Mouse (Mus musculus) ES-E14 (cell line): ENCODE results near the gene Tnks2. TPM values are rescaled to one million over a fixed set of nuclear protein-coding genes. Genes with fewer than 3 reads are reported as not detected.
A peak's percentile ranks its signal among the peaks of the same experiment; 100 is the strongest.

Experiments
- DNase-seq: peaks from one replicate; pipeline ENCODE4 v3.0.0-alpha.2; 2013; ENCODE audit warnings: low read depth, low spot score
- H3K27ac ChIP-seq: 2 replicates; pipeline ENCODE4 v1.5.1; 2012; ENCODE audit warnings: low read depth, mild to moderate bottlenecking, low read length, moderate library complexity, mixed read lengths; ENCODE audit not compliant: poor library complexity, insufficient read depth, severe bottlenecking
- H3K36me3 ChIP-seq: 2 replicates; pipeline ENCODE4 v1.6.1; 2012; ENCODE audit warnings: mild to moderate bottlenecking, low read length, moderate library complexity, mixed read lengths; ENCODE audit not compliant: control insufficient read depth, poor library complexity, insufficient read depth, severe bottlenecking
- H3K4me1 ChIP-seq, 2 experiments: fragments of 150-350 bp in 1 of 2; sonication (generic) in 1 of 2; 2 replicates each; pipeline ENCODE4 v1.6.1; 2012; ENCODE audit warnings: low read length in 2 of 2, mild to moderate bottlenecking in 1 of 2, mixed read lengths in 1 of 2; ENCODE audit not compliant: control insufficient read depth in 2 of 2, insufficient read depth in 2 of 2, poor library complexity in 1 of 2
- H3K4me3 ChIP-seq, 2 experiments: fragments of 150-350 bp in 1 of 2; sonication (generic) in 1 of 2; 2 replicates each; pipeline ENCODE4 v1.5.1; 2012; ENCODE audit warnings: low read length in 2 of 2, low read depth in 1 of 2, mild to moderate bottlenecking in 1 of 2, mixed read lengths in 1 of 2; ENCODE audit not compliant: insufficient read depth in 1 of 2, poor library complexity in 1 of 2, severe bottlenecking in 1 of 2
- H3K9ac ChIP-seq: 2 replicates; pipeline ENCODE4 v1.6.1; 2012; ENCODE audit warnings: low read depth, mild to moderate bottlenecking, low read length, mixed read lengths; ENCODE audit not compliant: poor library complexity, insufficient read depth, severe bottlenecking
- H3K9me3 ChIP-seq: fragments of 150-350 bp; sonication (generic); 2 replicates; pipeline ENCODE4 v1.6.1; 2012; ENCODE audit warnings: low read depth, mild to moderate bottlenecking, low read length; ENCODE audit not compliant: control insufficient read depth, insufficient read depth
- CHD2 ChIP-seq: IDR thresholded peaks from 2 replicates; pipeline ENCODE4 v1.6.1; 2014; ENCODE audit warnings: mild to moderate bottlenecking, low read depth, low read length, inconsistent platforms
- HCFC1 ChIP-seq: IDR thresholded peaks from 2 replicates; pipeline ENCODE4 v1.6.1; 2012; ENCODE audit warnings: low read length, inconsistent platforms, borderline replicate concordance; ENCODE audit not compliant: insufficient read depth
- MAFK ChIP-seq: IDR thresholded peaks from 2 replicates; pipeline ENCODE4 v1.6.1; 2014; ENCODE audit warnings: mild to moderate bottlenecking, low read depth, low read length, inconsistent platforms; ENCODE audit not compliant: insufficient read depth
- ZC3H11A ChIP-seq: IDR thresholded peaks from 2 replicates; pipeline ENCODE4 v1.6.1; 2012; ENCODE audit warnings: low read depth, mild to moderate bottlenecking, inconsistent platforms, low read length, borderline replicate concordance
- ZNF384 ChIP-seq: IDR thresholded peaks from 2 replicates; pipeline ENCODE4 v1.6.1; 2012; ENCODE audit warnings: low read depth, low read length, inconsistent platforms
- in situ Hi-C, 2 experiments: fragments of 600-800 bp; cut with MboI; formaldehyde crosslinking; loops; one replicate each; pipeline ENCODE4 v1.15.1; 2025; ENCODE audit warnings: low sequenced_read_pairs in 2 of 2, inconsistent platforms in 1 of 2; ENCODE audit not compliant: unreplicated experiment in 2 of 2
- total RNA-seq: library from RNA; depleted of rRNA; stranded (reverse); fragments of 300-350 nt; gene quantifications from 2 replicates; pipeline ENCODE4 v1.2.3, GENCODE M21; 2012

Gene Tnks2
- total RNA-seq, 1 experiment: 289 TPM

DNA sequence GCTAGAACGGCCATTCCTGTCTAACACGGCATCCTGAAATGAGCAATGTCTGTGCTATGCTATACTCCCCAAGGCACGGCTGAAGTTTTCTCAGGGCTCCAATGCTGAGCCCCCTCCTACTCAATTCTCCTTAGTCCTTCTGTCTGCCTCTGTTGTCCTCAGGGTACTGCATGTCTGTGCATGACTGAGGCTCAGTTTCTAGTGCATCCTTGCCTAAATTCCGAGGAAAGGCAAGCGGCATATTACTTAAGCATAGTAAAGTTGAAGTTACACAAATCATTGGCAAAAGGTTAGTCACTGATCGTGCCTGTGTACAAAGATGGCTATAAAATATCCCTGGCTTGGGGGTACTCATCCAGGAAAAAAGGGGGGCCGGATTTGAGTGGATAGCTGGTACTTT, 79.0 kb downstream of the Tnks2 start:
- Histone ChIP-seq H3K9me3 (no peaks in the 10 kb centered on the region), H3K27ac (no peak overlapping the region)
- in situ Hi-C loops: no loop called here

DNA sequence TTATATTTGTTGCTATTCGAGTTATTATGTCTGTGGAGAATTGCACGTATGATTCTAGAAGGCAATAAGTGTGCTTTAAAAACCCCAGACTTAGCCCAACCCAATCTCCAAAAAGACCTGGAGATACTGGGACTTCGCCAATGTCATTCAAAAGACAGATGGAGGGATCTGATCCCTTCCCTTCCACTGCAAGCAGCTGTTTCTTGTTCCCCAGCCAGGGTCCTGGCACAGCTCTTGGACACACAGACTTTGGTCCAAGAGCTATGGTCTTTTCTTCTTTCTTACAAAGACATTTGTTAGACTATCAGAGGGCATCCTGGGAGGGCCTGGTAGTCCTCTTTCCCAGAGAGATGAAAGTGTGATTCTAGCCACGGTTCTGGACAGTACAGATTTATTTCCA, 82.2 kb downstream of the Tnks2 start:
- in situ Hi-C loops: no loop called here
- TF ChIP-seq HCFC1 (no peak), ZNF384 (no peak), ZC3H11A (no peak), CHD2 (no peak), MAFK (no peak)
- H3K36me3 ChIP-seq: no peaks in the 10 kb centered on the region
- H3K9ac ChIP-seq: no peak overlapping the region
- H3K9me3 ChIP-seq: no peaks in the 10 kb centered on the region
- no peaks in the 10 kb centered on the region for H3K4me1 ChIP-seq
- DNase-seq: no peak
- no peak overlapping the region for H3K27ac ChIP-seq
- H3K4me3 ChIP-seq: no peak overlapping the region

More for the DNA sequence above, 79.0 kb downstream of the Tnks2 start:
- no peak overlapping the region for H3K9ac ChIP-seq
- TF ChIP-seq MAFK (no peak), ZC3H11A (no peak), HCFC1 (no peak), ZNF384 (no peak), CHD2 (no peak)
- H3K4me1 ChIP-seq: no peaks in the 10 kb centered on the region; a peak in 1 of 4 replicates
- H3K4me3 ChIP-seq: no peak overlapping the region
- no peak for DNase-seq
- no peaks in the 10 kb centered on the region for H3K36me3 ChIP-seq

DNA sequence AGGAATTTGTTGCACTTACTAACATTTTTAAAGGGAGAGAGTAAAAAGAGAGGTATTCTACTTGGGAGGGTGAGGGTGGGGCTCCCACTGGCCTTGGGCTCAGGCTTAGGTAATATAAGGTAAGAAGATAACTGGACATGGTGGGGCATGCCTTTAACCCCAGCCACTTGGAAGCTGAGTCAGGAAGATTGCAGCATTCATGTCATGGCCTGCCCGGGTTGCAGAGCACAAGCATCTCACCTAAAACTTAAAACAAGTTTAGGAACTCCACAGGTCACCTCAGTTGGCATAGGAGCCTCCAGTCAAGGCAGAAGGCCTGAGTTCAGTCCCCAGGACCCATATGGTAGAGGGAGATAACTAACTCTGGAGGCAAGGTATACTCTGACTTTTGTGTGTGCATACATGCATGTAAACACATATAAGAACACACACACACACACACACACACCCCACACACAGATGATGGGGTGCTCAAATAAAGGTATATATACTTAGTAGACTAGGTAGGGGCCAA, 82.9 kb downstream of the Tnks2 start:
- no peaks in the 10 kb centered on the region for H3K36me3 ChIP-seq
- TF ChIP-seq HCFC1 (no peak), CHD2 (no peak), MAFK (no peak), ZNF384 (no peak), ZC3H11A (no peak)
- H3K27ac ChIP-seq: no peak overlapping the region
- no peak for DNase-seq
- H3K4me3 ChIP-seq: no peak overlapping the region
- H3K9ac ChIP-seq: no peak overlapping the region
- no peaks in the 10 kb centered on the region for H3K9me3 ChIP-seq
- in situ Hi-C loops: no loop called here
- no peaks in the 10 kb centered on the region for H3K4me1 ChIP-seq

DNA sequence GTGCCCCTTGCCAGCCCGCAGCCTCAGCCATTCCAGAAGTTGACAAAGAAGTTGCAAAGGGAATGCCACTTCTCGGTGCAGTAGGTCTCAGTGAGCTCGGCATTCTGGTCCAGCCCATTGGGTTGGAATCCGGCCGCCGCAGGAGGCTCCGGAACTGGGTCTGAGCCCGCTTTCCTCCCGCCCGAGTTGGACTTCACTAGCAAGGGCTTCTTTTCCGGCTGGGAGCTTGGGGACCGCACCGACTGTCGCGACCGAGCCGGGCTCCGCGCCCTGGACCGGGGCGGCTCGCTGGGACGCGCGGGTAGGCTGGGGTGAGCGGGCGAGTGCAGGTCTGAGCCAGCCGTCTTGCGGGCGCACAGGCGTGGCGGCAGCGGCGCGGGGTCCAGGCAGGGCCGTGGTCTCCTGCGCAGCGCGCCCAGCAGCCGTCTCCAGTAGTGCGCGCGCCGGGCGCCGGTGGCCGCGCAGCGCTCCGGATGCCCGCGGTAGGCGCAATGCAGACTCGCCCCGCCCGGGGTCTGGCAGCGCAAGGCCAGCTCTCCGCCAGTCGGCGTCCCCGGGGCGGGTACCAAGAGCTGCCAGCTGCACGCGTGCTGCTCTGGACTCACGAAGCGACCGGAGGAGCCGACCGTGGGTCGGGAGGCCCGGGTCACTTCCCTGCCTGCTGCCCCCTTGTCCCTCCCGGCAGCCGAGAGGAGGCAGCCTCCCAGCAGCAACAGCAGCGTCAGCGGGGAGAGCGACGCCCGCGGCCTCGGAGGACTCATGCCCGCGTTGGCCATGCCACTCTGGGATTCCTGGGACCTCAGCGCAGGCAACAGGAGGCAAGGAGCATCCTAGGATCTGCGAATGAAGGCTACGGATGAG, 84.6 kb downstream of the Tnks2 start:
- peak overlapping the region; percentile 87 for H3K9ac ChIP-seq
- no peaks in the 10 kb centered on the region for H3K36me3 ChIP-seq
- TF ChIP-seq MAFK (no peak), HCFC1 (peak; percentile 58), CHD2 (no peak)
- H3K4me1 ChIP-seq: no peaks in the 10 kb centered on the region
- no peak overlapping the region for H3K27ac ChIP-seq
- in situ Hi-C loops: no loop called here
- H3K4me3 ChIP-seq: peak overlapping the region; percentile 80 to 93
- no peaks in the 10 kb centered on the region for H3K9me3 ChIP-seq
- no peak for DNase-seq
